Mouse (Mus musculus) Patski (cell line): Measurements from ENCODE around the gene Chst15. TPM values are rescaled to one million over a fixed set of nuclear protein-coding genes. Genes with fewer than 3 reads are reported as not detected.

ENCODE experiments used
- ATAC-seq: fragments of 100-300 bp; one replicate; pipeline ENCODE4 v1.8.0; 2021
- CTCF ChIA-PET: fragments of 350-600 bp; sonication (Branson Sonifier 250); formaldehyde crosslinking; loops from one replicate; lab custom pipeline; 2022; ENCODE audit warnings: inconsistent platforms; lab: Charles Lee
- POLR2A ChIA-PET: fragments of 350-600 bp; sonication (Branson Sonifier 250); formaldehyde crosslinking; loops from one replicate; lab custom pipeline; 2022; ENCODE audit warnings: antibody characterized with exemption, inconsistent platforms; lab: Charles Lee
- DNase-seq: peaks from one replicate; pipeline ENCODE4 v3.0.0-alpha.2; 2011; ENCODE audit warnings: low read depth, low spot score
- H3K27me3 ChIP-seq: fragments of 371-371 bp; one replicate; pipeline ENCODE4 v1.5.1; 2021
- CTCF ChIP-seq: fragments of 100-300 bp; IDR thresholded peaks from one replicate; pipeline ENCODE4 v1.5.1; 2021
- in situ Hi-C: fragments of 300-500 bp; cut with MboI; formaldehyde crosslinking; loops from 3 replicates; pipeline ENCODE4 v1.11.1; 2018; ENCODE audit warnings: low pct_unique_long_range_greater_than_20kb, mixed read lengths
- polyA plus RNA-seq: library from polyadenylated mRNA; unstranded; gene quantifications from one replicate; pipeline ENCODE4 v1.2.3, GENCODE M21; 2021

The Chst15 gene
- polyA plus RNA-seq, 1 experiment from 2014 or later, result 14.3 TPM

DNA sequence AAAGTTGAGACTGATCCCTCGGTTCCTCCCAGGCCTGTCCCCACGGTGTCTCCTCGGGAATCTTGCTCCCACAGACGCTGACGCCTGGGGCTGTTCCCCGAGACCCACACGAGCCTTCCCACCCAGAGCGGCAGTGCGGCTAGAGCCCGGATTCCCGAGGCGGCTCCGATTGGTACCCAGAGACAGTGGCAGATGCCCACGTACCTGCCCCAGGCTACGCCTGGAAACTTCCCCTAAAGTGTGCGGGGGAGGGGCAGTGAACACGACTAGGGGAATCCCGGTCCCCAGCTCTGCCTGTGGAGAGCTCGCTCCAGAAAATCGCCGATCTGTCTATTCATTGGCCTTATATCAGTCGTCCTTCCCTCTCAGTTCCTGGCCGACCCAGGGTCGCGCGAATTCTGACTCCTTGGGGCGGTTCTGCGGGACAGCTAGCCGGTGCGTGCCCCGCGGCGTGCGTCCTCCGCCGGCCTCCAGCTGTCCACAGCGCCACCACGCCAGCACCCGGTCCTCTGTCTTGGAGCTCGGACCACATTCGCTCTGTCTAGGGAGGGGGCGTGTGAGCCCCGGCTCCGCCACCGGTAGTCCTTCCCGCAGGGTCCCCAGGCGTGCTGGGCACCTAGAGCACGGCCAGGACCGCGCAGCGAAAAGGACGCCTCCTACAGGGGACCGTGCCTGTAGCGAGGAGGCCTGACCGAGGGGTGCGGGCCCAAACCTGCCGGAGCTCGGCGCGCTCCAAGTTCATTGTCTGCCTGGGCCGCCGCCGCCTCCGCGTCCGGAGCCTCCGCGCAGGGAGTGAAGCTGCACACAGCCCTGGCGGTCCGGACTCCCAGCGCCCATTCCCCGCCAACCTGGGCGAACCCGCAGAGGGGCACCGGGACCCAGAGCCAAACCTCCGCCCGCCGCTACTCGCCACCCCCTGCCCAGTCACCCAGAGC, 660 bp downstream of the Chst15 start:
- POLR2A ChIA-PET, result interaction anchor here (0.5 to 2.5 kb wide), 6 partner anchors 10 to 158 kb away, joined by 3 to 9 read pairs (median 4); no protein-coding TSS in a partner anchor
- in situ Hi-C loops, result loop anchor here (5.0 kb wide), 2 partner anchors 89 to 156 kb away; no protein-coding TSS in a partner anchor
- H3K27me3 ChIP-seq, result no peaks in the 10 kb centered on the region
- ATAC-seq (peak; percentile 61), DNase-seq (no peak)
- TF ChIP-seq CTCF, result no peak
- CTCF ChIA-PET, result interaction anchor here (0.7 to 7.9 kb wide), 8 partner anchors 10 to 236 kb away, joined by 3 to 47 read pairs (median 4); no protein-coding TSS in a partner anchor

GRCm38 (mm10) chr7:132315149-132316091, 1.6 kb downstream of the Chst15 start:
- no peaks in the 10 kb centered on the region for H3K27me3 ChIP-seq
- in situ Hi-C loops, result loop anchor here (5.0 kb wide), 2 partner anchors 88 to 157 kb away; no protein-coding TSS in a partner anchor
- CTCF ChIA-PET, result interaction anchor here (1.1 to 7.9 kb wide), 6 partner anchors 11 to 237 kb away, joined by 3 to 47 read pairs (median 4); no protein-coding TSS in a partner anchor
- ATAC-seq, result peak; percentile 72
- POLR2A ChIA-PET, result interaction anchor here (1.4 to 2.5 kb wide), 3 partner anchors 11 to 159 kb away, joined by 5 to 9 read pairs (median 5); no protein-coding TSS in a partner anchor
- no peak for DNase-seq
- no peak for TF ChIP-seq CTCF

DNA sequence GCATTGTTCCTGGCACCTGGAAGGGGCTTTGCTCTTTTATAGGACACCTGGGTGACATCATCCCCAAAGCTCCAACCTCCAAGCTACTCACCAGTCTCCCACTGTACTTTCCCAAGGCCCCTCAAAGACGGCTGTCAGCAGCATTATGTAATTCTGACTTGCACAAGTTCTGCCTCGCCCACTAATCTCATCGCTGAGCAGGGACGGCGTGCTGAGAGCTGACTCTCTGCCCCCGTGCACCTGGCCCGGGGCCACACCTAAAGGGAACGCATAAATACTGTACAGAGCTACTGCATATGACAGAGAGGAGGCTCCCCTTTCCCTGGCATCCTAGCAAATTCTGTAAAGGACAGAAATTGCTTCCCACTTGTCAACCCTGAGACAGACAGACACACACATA, 4.6 kb downstream of the Chst15 start:
- no peak for ATAC-seq
- CTCF ChIA-PET, result interaction anchor here (7.9 kb wide), 1 partner anchor 161 kb away, joined by 47 read pairs; no protein-coding TSS in a partner anchor
- no peak for DNase-seq
- no peak for TF ChIP-seq CTCF
- in situ Hi-C loops, result no loop called here
- H3K27me3 ChIP-seq, result no peaks in the 10 kb centered on the region
- POLR2A ChIA-PET, result interaction anchor here (1.1 kb wide), 1 partner anchor 10 kb away, joined by 3 read pairs; no protein-coding TSS in a partner anchor

DNA sequence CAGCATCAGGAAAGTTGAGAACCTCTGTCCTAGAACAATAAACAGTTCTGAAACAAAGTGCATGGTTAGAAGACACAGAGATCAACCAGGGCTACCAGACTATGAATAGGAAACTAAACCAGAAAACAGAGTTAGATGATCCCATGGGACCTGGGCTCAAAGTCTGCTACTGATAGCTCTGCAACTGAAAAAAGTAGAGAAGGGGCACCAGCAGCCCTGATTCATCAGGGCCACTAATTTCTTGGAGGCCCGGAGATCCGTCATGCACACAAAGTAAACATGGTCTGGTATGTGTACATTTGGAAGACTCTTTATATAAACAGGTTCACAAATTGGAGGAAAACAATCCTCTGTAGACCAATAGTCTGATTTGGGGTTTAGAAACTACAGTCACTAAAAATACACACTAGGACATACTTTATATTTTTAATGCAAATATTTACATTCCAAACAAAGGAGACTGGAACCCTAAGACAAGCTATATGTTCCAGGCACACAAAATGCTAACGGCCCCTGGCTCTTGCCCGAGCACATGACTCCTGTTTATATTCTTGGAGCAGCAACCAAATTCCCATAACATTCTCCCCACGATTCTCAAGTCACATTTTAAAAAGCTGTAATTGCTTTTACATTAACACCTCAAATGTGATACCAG, 8.4 kb downstream of the Chst15 start:
- no peak for DNase-seq
- TF ChIP-seq CTCF, result no peak
- in situ Hi-C loops, result no loop called here
- no peaks in the 10 kb centered on the region for H3K27me3 ChIP-seq
- ChIA-PET CTCF (no interaction called here), POLR2A (no interaction called here)
- no peak for ATAC-seq

DNA sequence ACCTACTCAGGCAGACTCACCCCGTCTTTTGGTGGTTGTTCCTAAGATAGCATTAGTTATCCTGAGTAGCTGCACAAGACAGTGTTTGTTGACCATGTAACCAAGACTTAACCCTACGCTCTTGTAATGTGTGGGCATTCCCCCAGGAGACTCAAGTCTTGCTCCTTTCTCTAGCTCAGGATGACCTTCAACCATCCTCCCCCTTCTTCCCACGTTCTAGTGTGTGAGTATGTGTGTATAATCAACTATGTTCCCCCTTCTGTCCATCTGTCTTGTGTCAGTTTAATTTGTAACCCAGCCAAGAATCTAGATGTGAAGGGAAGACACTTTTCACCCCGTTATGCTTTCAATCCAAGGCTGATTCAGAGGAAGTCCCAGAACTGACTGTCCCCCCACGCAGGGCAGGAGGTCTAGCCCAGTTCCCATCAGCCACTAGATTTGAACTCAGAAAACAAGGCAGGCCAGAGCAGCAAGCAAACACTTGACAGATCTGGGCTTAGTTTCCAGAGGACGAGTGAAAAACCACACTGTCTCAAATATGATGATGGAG, 9.2 kb downstream of the Chst15 start:
- DNase-seq, result no peak
- POLR2A ChIA-PET, result interaction anchor here (0.7 kb wide), 1 partner anchor 29 kb away, joined by 9 read pairs; no protein-coding TSS in a partner anchor

DNA sequence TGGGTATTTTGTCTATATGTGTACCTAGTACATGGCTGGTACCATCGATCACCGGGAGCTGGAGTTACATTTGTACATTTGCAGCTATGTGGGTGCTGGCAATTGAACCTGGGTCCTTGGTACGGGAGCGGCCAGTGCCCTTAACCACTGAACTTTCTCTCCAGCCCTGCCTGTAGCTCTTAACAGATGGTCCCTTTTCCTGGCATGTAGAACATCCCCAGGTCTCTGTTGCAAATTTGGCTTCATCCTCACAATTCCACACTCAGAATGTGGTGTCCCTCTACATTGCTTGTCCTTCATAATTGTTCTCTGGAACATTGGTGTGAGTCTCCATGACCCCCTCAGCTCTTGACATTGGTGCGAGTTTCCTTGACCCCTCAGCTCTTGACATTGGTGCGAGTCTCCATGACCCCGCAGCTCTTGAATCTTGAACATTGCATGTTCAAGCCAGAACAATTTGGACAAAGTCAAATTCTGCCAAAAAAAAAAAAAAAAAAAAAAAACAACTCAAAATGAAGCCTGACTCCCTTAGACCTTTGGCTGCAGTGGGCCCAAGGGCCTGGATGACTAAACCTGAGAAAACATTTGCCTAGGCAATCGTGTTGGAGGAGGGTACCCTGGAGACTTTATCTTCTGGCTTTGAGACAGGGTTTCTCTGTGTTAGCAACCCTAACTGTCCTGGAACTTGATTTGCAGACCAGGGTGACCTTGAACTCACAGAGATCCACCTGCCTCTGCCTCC, 10.2 kb downstream of the Chst15 start:
- ChIA-PET CTCF (no interaction called here), POLR2A (interaction anchor here (0.6 kb wide), 1 partner anchor 1020 kb away, joined by 3 read pairs; no protein-coding TSS in a partner anchor)
- TF ChIP-seq CTCF, result no peak
- no peak for ATAC-seq
- in situ Hi-C loops, result no loop called here
- H3K27me3 ChIP-seq, result no peaks in the 10 kb centered on the region
- DNase-seq, result no peak

More for the DNA sequence above, 9.2 kb downstream of the Chst15 start:
- no peak for TF ChIP-seq CTCF
- CTCF ChIA-PET, result no interaction called here
- in situ Hi-C loops, result no loop called here
- ATAC-seq, result no peak
- no peaks in the 10 kb centered on the region for H3K27me3 ChIP-seq

DNA sequence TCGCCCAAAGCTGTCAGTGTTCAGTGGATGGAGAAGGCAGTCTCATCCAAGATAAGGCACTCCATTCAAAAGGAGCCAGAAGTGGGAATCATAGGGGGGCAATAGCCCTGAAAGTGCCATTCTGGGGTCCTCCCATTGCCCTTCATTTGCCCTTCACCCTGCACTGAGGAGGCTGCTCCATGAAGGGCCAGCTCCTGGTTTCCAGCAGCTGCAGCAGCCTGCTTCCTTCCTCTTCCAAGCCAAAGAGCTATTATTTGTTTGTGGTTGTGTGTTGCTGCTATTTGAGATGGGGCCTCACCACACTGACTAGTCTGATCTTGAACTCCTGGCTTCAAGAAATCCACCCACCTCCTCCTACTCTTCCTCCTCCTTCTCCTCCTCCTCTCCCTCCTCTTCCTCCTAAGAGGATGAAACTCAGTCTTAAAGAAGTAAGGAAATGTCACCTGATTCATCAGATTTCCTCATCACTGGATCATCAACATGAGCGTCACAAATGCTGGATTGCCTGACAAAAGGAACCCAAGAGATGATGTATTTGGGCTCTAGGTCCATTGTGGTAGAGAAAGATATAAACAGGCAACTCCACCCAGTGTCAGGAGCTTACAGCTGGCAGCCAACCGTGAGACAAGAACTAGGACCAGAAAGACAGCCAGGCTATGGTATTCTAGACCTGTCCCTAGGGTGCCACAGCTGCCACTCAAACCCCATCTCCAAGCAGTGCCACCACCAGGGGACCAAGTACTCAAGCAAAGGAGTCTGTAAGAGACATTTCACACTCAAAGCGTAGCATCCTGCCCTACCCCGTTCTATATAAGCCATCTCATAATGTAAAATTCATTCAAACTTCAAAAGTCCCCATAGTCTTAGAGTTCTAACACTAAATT, 11.3 kb downstream of the Chst15 start:
- ATAC-seq (no peak), DNase-seq (no peak)
- no peak for TF ChIP-seq CTCF
- POLR2A ChIA-PET, result no interaction called here
- H3K27me3 ChIP-seq, result no peaks in the 10 kb centered on the region
- in situ Hi-C loops, result no loop called here
- CTCF ChIA-PET, result interaction anchor here (1.4 kb wide), 1 partner anchor 54 kb away, joined by 3 read pairs; no protein-coding TSS in a partner anchor
